Mouse (Mus musculus) mesoderm, embryonic 11.5 days (tissue): ENCODE measurements around the gene 1700011L22Rik.

Experiments used
- DNase-seq: peaks from one replicate; pipeline ENCODE4 v3.0.0-alpha.2; 2012; ENCODE audit warnings: low read depth, low spot score

The 1700011L22Rik gene

DNA sequence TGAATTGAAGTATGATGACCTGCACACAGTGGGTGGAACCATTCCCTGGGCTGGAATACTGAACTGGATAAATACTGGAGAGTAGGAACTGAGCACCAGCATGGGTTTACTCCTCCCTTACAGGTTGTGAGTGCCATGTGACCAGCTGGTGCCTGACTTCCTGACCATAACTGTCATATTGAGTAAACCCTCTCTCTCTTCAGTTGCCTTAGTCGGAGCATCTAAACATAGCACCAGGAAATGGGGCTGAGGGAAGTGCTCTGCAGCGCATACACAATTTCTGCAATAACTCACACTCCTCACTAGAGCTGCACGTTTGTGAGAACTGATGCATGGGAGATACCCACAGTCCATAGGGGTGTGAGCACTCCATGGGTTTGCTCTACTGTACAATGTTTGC lies 9.1 kb downstream of the 1700011L22Rik start:
- DNase-seq, result no peak

DNA sequence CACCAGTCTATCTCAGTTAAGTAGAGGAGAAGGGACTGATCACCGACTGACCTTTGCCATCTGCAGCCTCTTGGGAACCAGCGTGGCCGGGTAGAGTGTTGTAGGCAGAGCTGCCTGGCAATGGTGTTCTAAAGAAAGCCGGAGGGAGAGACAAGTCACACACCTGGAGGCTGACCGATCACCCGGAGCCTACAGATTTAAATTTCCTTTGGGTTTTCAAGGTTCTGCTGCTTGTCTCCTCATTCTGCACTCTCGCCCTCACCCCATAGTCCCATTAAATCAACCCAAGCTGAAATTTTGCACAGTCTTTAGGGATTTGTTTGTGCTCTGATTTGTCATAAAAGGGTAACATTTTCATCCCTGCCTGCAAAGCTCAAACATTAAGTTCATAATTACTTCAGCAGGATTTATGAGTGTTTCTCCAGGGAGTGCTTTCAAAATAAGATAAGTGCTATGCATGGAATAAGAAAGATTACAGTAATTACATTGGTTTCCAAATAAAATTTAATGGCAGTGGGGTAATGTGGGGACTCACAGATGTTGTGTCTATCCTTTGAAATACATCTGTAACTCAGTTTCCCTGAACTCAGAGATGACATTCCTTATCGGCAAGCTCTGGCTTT lies 19.0 kb downstream of the 1700011L22Rik start:
- DNase-seq, result no peak

DNA sequence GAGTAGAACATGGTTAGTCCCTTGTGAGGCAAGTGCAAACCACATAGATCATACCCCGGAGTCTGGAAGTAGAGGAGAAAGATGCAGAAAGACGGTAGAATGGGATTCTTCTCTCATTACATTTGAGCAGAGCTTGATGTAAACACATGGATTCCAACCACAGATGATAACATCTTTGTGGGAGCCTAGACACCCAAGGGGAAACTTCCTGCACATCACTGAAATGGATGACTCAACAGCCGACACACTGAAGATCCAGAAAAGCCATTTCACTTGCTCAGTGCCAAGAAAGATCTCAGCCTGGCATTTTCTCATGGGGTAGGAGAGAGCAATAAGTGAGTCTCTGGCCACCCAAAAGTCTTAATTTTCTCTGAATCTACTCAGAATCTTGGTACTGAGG lies 20.5 kb downstream of the 1700011L22Rik start:
- no peak for DNase-seq

DNA sequence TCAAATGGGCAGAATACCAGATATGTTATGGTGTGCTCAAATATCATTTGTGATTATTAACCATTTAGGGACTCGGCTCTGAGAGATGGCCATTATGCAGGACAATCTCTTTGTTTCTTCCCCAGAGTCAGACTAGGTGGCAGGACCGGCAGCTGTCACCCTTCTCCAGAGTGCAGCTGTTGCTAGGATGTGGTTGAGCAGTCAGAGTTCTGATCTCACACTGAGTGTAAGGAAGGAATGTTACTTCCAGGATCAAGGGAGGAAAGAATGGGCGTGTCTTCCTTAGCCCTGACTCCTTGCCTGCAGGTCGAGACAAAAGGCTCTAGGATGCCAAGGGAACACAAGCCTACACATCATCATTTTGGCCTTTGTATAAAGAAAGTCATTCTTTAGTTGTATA lies 21.2 kb downstream of the 1700011L22Rik start:
- no peak for DNase-seq

DNA sequence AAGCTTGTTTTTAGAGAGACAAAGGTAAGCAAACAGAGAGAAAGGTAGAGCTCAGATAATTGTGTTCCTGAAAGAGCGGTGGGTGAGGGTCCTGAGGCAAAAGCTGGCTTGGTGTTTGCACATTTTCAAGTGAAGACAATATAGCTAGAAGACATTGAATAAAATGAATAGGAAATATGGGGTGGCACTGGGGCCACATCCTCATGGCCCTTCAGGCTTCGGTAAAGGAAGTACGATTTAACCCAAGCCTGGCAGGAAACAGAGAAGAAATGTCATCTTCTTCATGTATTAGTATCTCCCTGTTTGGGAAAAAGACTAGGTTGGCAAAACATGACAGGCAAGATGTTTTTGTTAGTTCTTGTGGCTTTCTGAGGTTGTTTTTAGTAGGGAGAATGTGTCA lies 22.3 kb downstream of the 1700011L22Rik start:
- DNase-seq, result no peak

DNA sequence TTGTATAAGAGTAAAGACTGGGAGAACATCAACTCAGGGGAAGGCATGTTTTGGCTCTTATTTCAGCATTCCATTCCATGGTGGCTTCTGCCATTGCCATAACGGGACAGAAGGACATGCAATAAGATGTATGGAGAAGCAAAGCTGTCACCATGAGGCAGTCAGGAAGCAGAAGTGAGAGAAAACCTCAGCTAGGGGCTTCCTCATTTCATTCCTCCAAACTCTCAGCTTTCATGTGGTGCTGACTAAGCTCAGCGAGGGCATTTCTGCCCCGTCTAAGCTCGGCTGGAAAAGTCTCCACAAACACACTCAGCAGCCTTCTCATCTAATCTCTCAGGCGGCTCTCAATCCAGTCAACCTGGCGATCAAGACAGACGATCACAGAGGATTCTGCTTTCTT lies 22.8 kb downstream of the 1700011L22Rik start:
- DNase-seq, result no peak

DNA sequence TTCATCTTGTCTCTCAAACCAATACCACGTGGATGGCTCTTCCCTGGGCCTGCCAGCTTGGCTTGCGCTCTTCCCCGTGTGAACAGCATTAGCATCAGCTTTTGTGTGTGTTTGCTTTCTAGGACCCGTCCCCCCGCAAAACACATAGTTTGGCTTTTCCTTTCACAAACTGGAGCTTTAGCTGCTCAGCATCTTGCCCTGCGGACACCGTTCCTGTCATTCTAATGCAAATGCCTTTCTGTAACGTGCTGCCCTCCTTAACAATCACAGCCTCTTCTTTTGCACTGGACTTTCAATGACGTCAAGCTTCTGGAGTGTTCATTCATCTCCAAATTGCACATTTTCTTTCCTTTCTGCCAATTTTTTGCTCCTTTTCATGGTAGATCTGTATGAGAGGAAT lies 24.0 kb downstream of the 1700011L22Rik start:
- no peak for DNase-seq

DNA sequence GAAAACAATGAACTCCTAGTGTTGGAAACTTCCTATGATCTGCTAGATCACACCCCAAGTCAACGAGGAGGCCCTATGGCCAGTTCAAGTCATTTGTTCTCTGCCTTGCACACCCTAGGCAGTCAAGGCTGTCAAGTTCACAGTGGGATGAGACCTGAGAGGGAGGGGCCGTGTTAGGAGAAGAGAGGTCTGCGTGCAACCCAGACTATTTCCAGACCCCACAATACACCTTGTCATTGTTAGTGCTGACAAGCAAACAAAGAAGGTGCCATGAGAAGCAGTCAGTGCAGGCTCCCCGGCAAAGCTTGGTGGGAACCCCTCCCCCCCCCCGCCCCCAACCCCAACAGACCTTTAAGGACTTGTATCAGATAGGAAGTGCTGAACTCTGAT lies 25.6 kb downstream of the 1700011L22Rik start:
- no peak for DNase-seq

DNA sequence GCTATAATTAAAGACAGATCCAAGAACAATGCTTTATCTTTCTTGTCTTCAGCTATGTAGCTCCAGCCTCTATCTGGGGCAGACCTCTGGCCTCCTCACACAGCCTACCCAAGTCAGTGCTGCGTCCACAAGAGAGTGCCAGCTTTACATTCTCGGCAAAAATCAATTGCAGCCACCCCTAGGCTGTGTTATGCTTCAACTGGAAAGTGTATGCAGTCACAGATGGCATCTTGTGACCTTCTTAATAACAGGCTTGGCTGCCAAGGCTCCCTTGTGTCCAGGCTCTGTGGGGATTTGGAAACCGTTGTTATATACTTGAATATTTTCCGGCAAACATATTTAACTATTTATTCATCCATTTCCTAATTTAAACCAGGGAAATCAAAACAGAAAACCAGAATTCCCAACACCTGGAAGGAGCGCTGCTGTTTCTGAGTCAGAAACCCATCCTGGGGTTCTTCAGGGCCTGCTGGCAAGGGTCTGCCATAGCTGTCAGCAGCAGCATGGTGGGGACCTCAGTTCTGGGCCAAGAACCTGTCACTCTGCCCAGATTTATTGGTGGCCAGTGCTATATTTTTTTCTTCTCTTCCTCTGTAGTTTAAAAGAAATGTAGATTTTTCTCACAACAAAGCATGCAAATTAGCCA lies 26.1 kb downstream of the 1700011L22Rik start:
- no peak for DNase-seq

DNA sequence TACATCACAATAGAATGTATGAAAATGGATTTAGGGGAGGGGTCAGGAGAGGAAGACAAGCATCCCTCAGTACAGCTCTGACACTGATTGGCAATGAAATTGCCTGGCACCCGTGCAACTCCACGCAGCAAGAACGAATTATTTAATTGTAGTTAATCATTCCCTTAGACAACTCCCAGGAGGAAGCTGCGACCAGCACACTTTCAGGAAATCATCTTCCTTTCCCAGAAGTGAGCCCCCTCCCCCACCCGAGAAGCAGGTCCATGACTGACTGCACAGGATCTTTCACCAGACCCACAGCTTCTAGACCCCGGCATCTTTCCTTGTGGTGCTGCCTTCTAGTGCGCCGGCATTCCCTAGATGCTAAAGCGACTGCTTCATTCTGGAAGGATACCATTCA lies 36.7 kb downstream of the 1700011L22Rik start:
- no peak for DNase-seq

DNA sequence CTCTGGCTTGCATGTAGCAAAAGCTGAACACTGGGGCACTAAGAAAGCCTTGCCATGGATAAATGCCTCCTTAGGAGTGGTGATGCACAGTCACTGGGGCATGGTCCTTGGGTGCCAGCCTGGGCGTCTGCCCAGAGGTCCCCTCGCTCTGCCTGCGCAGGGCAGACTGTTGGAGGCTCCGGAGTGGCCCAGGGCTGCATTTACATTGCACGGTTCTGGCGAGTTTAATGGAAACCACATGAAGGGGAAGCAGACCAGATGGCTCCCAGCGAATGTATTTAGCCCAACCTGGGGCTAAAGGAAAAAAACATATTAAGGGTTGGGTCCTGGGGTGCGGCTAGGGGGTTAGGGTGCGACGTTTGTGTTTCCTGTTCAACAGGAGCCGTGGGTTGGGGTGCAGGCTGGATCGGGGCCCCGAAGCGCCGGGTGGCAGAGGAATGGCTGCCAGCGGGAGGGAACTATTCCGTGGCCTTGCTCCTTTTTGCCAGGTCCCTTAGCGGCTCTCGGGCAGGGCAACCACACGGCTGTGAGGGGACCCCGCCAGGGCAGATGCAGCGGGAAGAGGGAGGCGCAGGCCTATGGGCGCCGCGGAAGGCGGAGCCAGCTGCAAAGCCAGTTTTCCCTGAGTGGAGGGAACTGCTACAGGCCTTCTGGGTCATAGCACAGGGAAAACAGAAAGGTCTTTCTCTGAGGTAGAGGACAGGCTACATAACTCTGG lies 38.6 kb downstream of the 1700011L22Rik start:
- DNase-seq, result peak; percentile 68

DNA sequence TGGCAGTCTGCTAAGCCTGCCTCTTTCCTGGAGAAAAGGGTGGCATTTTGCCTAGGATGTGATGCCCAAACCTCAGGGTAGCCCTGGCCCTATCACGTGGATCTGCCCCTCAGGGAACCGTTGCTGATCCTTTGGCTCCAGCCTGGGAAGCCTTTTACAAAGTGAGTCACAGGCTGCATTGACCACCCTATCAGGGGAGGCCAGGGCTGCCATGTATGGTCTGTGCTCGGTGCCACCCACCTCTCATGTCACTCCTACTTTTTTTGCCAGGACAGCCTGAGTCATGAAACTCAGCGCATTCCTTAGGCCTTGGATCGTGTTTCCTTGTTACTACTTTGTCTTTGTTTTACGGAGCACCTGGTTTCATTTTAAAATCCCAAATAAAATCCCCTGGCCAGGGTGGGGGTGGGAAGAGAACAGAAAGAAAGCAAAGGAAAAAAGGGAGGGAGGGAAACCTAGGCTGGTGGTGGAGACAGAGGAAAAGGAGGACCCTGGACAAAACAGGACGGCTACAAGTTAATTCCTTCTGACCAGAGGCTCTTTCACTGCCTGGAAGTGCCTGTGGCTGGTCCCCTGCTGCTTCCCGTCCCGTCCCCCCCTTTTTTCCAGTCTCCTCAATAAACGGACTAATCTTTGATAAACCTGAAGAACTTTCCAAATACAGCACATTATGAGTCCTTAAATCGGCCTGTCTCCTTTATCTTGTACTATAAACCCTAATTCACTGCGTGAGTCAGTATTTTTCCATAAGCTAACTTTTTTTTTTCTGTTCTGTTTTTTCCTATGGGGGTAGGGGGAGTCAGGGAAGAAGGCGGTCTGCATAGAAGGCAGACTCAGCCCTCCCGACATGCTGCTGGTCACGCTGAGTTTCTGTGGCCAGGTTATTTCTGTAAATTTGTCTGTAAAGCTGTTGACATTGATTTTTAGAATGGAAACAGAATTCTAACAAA lies 39.4 kb downstream of the 1700011L22Rik start:
- DNase-seq, result peak; percentile 71

DNA sequence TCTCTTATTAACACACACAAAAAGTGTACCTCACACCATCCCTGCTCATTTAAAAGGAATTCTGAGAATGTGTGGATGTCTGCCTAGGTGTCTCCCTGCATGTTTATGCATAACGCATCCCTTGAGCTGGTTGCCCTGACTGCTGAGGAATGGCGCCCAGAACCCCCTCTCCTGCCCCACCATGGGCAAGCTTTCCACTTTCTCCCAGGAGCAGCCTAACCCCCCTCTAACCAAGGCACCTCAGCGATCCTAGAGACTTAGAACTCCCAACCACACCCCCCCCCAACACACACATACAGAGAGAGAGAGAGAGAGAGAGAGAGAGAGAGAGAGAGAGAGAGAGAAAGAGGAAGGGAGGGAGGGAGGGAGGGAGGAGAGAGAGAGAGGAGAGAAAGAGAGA lies 40.2 kb downstream of the 1700011L22Rik start:
- no peak for DNase-seq

DNA sequence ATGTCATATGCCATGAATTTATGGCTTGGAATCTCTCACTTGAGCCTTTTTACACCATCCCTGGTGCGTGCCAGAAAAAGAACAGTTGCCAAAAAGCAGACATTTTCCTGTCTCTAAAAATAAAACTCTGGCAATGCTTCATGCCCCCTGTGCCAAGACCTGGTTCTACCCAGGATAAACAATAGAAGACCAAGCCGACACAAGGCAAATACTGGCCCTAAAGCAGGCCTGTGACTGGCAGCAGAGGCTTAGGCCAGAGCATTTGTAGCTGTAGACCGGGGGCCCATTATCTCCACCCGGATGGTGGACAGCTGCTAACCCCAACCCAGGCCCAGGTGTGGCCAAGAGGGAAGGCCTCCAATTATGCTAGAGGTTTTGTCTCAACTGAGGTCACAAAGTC lies 41.5 kb downstream of the 1700011L22Rik start:
- DNase-seq, result no peak

DNA sequence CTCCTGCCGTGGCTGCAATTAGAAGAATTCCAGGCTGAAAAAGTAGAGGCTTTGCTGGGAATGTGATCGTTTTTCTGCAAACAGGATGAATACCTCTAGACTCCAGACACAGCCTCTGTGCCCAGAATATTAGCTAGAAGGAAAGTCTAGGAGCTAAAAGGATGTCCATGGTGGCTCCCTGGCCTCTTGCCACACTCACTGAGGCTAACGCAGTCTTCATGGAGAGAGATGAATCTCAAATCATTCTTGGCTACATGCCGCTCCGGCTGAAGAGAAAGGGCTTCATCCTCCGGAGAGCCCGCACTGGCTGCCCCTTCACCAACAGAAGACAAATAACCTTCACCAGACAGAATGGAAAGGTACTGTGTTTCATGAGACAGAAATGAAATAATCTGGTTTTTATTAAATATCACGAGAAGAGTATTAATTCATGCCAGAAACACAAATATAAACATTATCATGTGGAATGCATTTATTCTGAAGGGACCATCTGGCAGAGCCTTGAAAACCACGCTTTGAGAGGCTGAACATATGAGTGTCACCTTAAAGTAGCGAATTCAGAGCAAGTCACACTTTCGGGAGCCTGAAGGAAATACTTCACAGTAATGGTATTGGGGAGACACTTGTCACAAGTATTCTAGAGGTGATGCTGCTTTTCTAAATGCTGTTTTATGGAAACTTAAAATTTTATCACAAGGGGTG lies 46.8 kb downstream of the 1700011L22Rik start:
- DNase-seq, result no peak

DNA sequence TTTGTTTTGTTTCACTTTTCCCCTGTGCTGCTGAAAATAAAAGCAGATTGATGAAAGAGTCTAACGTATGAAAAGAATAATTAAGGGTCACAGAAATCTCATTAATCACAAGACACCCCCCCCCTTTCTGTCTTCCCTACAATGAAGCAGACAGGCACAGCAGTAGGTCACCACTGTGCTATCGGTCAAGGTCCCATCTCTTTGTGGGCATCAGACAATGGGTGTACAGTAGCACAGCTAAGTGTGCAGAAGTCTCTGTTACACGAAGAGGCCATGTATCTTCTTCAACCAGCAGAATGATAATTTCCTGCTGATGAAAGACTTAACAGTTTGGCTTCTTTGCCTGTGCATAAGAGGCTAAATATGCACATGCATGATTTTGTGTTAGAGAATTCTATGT lies 49.7 kb downstream of the 1700011L22Rik start:
- no peak for DNase-seq

DNA sequence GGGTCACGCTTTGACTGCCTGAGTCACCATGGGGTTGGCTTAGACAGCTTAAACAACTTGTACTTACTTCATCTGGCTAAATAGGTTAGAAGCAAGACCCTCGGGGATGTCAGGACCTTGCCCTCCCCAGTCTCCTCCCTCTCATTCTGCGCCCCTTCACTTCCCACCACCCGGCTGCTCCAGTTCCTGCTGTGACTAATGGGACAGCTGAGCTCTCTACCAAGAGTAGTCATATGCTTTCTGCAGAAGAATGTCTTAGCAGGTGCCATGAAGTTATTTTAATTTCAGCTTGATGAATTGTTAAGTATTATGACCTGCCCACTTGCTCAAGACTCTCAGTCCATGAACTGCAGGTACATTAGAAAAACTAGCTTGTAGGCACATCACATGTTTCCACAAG lies 51.9 kb downstream of the 1700011L22Rik start:
- no peak for DNase-seq

DNA sequence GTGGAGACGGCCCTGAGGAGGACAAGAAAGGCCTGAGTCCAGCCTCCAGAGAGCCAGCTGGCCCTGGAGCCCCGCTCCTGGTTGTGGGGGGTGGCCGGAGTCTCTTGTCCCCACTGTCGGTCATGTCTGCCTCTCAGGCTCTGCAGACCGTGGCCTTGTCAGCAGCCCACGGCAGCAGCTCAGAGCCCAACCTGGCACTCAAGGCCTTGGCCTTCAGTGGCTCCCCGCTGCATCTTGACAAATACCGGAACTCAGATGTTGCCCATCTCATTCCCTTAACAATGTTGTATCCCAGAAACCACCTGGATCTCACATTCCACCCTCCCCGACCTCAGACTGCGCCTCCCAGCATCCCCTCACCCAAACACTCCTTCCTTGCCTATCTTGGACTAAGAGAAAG lies 58.3 kb downstream of the 1700011L22Rik start:
- DNase-seq, result no peak

DNA sequence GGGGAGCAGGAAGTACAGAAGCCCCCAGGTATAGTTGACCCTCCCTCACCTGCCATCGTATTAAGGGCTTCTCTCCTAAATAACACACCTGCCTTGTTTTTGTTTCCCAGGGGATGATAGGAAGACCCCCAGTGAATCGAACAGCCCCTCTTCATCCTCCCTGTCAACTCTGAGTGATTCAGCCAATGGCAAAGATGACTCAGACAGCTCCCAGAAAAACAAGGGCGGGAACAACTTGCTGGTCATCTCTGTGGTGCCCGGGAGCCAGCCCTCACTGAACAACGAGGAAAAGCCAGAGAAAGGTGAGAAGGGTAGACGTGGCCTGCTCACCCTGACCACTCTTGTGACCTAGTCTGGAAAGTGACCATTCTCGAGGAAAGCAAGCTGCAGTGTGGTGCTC lies 62.9 kb downstream of the 1700011L22Rik start:
- DNase-seq, result no peak

DNA sequence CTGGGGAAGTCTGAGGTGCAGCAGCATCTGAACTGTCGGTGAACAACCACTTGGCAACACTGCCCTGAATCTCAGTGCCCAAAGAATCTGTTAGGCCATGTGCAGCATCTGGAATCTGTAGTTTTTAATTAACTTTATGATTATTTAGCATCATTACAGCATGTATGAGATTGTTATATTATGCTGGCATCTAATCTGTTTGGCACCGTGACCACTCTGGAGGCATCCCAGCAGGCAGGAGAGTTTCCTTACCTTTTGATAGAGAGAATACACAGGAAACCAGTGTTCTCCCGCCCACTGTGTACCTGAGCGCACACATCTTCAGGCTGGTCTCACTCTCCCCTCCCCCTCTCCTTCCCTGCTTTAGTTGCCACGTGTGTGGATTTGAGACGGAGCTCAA lies 68.7 kb downstream of the 1700011L22Rik start:
- no peak for DNase-seq

DNA sequence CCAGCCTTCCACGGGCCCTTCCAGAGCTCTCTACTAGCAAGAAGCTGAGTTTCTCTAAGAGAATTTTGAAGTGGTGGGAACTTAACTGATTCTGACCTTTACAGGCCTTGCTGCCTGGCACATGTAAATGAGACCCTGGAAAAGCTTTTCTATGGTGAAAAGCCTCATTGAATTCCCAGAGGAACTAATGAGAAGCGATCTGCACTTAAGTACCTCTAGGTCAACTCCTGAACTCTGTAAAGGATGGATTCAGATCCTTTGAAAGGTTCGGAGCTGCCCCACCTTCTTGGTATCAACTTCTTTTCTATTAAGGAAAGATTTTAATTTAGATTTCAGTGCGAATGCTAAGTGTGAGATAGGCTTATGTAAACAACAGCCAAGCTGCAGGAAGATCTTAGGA lies 72.4 kb downstream of the 1700011L22Rik start:
- no peak for DNase-seq
